Mouse (Mus musculus): ENCODE data around the gene Ankrd13d. TPM values are rescaled to one million over a fixed set of nuclear protein-coding genes. Genes with fewer than 3 reads are reported as not detected.
"Not testable (repeated sequence)": the region's sequence is repeated elsewhere in the genome, so short reads cannot be mapped to it uniquely, and the experiment has no call there.

The Ankrd13d gene
- polyA plus RNA-seq, 2 experiments = 11.5 to 25.2 TPM

- H3K9me3 ChIP-seq (ENCODE audit: control insufficient read depth, low read length) = no peaks in the 10 kb centered on the region
- H3K4me2 ChIP-seq (replicated peaks; ENCODE audit: low read depth, low read length, severe bottlenecking) = no peak overlapping the region
- H3K4me1 ChIP-seq (ENCODE audit: control insufficient read depth, insufficient read depth, low read length) = peaks cover 5% of the 10 kb centered on the region; the same call in 1 of the 2 replicates
- no peak for DNase-seq (ENCODE audit: low spot score)
- H3K36me3 ChIP-seq (ENCODE audit: control insufficient read depth, insufficient read depth, low read length) = no peaks in the 10 kb centered on the region
- TF ChIP-seq POLR2A (IDR thresholded peaks at IDR 0.05; ENCODE audit: borderline replicate concordance, extremely low read depth, insufficient read depth, insufficient read length) = no peak
- 89% methylated on average over 7 of the region's 7 CpGs for WGBS
- no peak overlapping the region for H3K4me3 ChIP-seq (replicated peaks; ENCODE audit: low read length)
- no peak overlapping the region for H3K27ac ChIP-seq (replicated peaks; ENCODE audit: low read depth, low read length)
- no peak for ATAC-seq (ENCODE audit: low FRiP score, low read depth)
- no peak overlapping the region for H3K9ac ChIP-seq (ENCODE audit: low read depth, low read length, severe bottlenecking)
- H3K27me3 ChIP-seq (ENCODE audit: control insufficient read depth, insufficient read depth, low read length) = no peaks in the 10 kb centered on the region
Observed at GRCm38 (mm10) chr19:4254230-4254629, 28.7 kb downstream of the Ankrd13d start.

GRCm38 (mm10) chr19:4248683-4249082 lies 34.3 kb downstream of the Ankrd13d start:
- H3K36me3 ChIP-seq (ENCODE audit: control insufficient read depth, insufficient read depth, low read length); DNase-seq (ENCODE audit: low spot score); H3K9ac ChIP-seq (ENCODE audit: low read depth, low read length, severe bottlenecking); H3K27ac ChIP-seq (replicated peaks; ENCODE audit: low read depth, low read length); H3K9me3 ChIP-seq (ENCODE audit: control insufficient read depth, low read length); H3K4me2 ChIP-seq (replicated peaks; ENCODE audit: low read depth, low read length, severe bottlenecking); H3K27me3 ChIP-seq (ENCODE audit: control insufficient read depth, insufficient read depth, low read length); H3K4me1 ChIP-seq (ENCODE audit: control insufficient read depth, insufficient read depth, low read length); ATAC-seq (ENCODE audit: low FRiP score, low read depth); H3K4me3 ChIP-seq (replicated peaks; ENCODE audit: low read length): not testable (repeated sequence)
- WGBS = 63% methylated on average over 1 of the region's 1 CpGs

GRCm38 (mm10) chr19:4247010-4247409 lies 35.9 kb downstream of the Ankrd13d start:
- H3K9ac ChIP-seq (ENCODE audit: low read depth, low read length, severe bottlenecking) = no peak overlapping the region
- H3K36me3 ChIP-seq (ENCODE audit: control insufficient read depth, insufficient read depth, low read length) = no peaks in the 10 kb centered on the region
- DNase-seq (ENCODE audit: low spot score) = no peak
- no peaks in the 10 kb centered on the region for H3K27me3 ChIP-seq (ENCODE audit: control insufficient read depth, insufficient read depth, low read length)
- no peaks in the 10 kb centered on the region for H3K9me3 ChIP-seq (ENCODE audit: control insufficient read depth, low read length)
- no peak overlapping the region for H3K27ac ChIP-seq (replicated peaks; ENCODE audit: low read depth, low read length)
- TF ChIP-seq POLR2A (IDR thresholded peaks at IDR 0.05; ENCODE audit: borderline replicate concordance, extremely low read depth, insufficient read depth, insufficient read length) = no peak
- no peak overlapping the region for H3K4me2 ChIP-seq (replicated peaks; ENCODE audit: low read depth, low read length, severe bottlenecking)
- no peaks in the 10 kb centered on the region for H3K4me1 ChIP-seq (ENCODE audit: control insufficient read depth, insufficient read depth, low read length)
- no peak overlapping the region for H3K4me3 ChIP-seq (replicated peaks; ENCODE audit: low read length)
- ATAC-seq (ENCODE audit: low FRiP score, low read depth) = no peak
- 57% methylated on average over 1 of the region's 1 CpGs for WGBS

- Histone ChIP-seq H3K27ac (replicated peaks; ENCODE audit: low read depth, low read length) (no peak overlapping the region), H3K27me3 (ENCODE audit: control insufficient read depth, insufficient read depth, low read length) (no peaks in the 10 kb centered on the region), H3K9me3 (ENCODE audit: control insufficient read depth, low read length) (no peaks in the 10 kb centered on the region), H3K9ac (ENCODE audit: low read depth, low read length, severe bottlenecking) (no peak overlapping the region), H3K4me1 (ENCODE audit: control insufficient read depth, insufficient read depth, low read length) (peaks cover 3% of the 10 kb centered on the region; the same call in 1 of the 2 replicates), H3K4me2 (replicated peaks; ENCODE audit: low read depth, low read length, severe bottlenecking) (no peak overlapping the region), H3K36me3 (ENCODE audit: control insufficient read depth, insufficient read depth, low read length) (no peaks in the 10 kb centered on the region), H3K4me3 (replicated peaks; ENCODE audit: low read length) (no peak overlapping the region)
- 78% methylated on average over 6 of the region's 6 CpGs for WGBS
- DNase-seq (ENCODE audit: low spot score) (no peak), ATAC-seq (ENCODE audit: low FRiP score, low read depth) (no peak)
- no peak for TF ChIP-seq POLR2A (IDR thresholded peaks at IDR 0.05; ENCODE audit: borderline replicate concordance, extremely low read depth, insufficient read depth, insufficient read length)
Observed at GRCm38 (mm10) chr19:4244775-4245174, 38.2 kb downstream of the Ankrd13d start.

- no peak overlapping the region for H3K4me2 ChIP-seq (replicated peaks; ENCODE audit: low read depth, low read length, severe bottlenecking)
- 65% methylated on average over 3 of the region's 3 CpGs for WGBS
- no peaks in the 10 kb centered on the region for H3K36me3 ChIP-seq (ENCODE audit: control insufficient read depth, insufficient read depth, low read length)
- peaks cover 3% of the 10 kb centered on the region; the same call in 1 of the 2 replicates for H3K4me1 ChIP-seq (ENCODE audit: control insufficient read depth, insufficient read depth, low read length)
- H3K4me3 ChIP-seq (replicated peaks; ENCODE audit: low read length) = no peak overlapping the region
- no peaks in the 10 kb centered on the region for H3K27me3 ChIP-seq (ENCODE audit: control insufficient read depth, insufficient read depth, low read length)
- no peak for ATAC-seq (ENCODE audit: low FRiP score, low read depth)
- H3K9me3 ChIP-seq (ENCODE audit: control insufficient read depth, low read length) = no peaks in the 10 kb centered on the region
- no peak for DNase-seq (ENCODE audit: low spot score)
- H3K9ac ChIP-seq (ENCODE audit: low read depth, low read length, severe bottlenecking) = no peak overlapping the region
- no peak for TF ChIP-seq POLR2A (IDR thresholded peaks at IDR 0.05; ENCODE audit: borderline replicate concordance, extremely low read depth, insufficient read depth, insufficient read length)
- H3K27ac ChIP-seq (replicated peaks; ENCODE audit: low read depth, low read length) = no peak overlapping the region
Observed at GRCm38 (mm10) chr19:4242416-4242815, 40.5 kb downstream of the Ankrd13d start.

- ATAC-seq (ENCODE audit: low FRiP score, low read depth) (no peak), DNase-seq (ENCODE audit: low spot score) (no peak)
- Histone ChIP-seq H3K9ac (ENCODE audit: low read depth, low read length, severe bottlenecking) (no peak overlapping the region), H3K36me3 (ENCODE audit: control insufficient read depth, insufficient read depth, low read length) (no peaks in the 10 kb centered on the region), H3K27ac (replicated peaks; ENCODE audit: low read depth, low read length) (no peak overlapping the region), H3K4me1 (ENCODE audit: control insufficient read depth, insufficient read depth, low read length) (peaks cover 3% of the 10 kb centered on the region; the same call in 1 of the 2 replicates), H3K4me2 (replicated peaks; ENCODE audit: low read depth, low read length, severe bottlenecking) (no peak overlapping the region), H3K9me3 (ENCODE audit: control insufficient read depth, low read length) (no peaks in the 10 kb centered on the region), H3K27me3 (ENCODE audit: control insufficient read depth, insufficient read depth, low read length) (no peaks in the 10 kb centered on the region), H3K4me3 (replicated peaks; ENCODE audit: low read length) (no peak overlapping the region)
- 26% methylated on average over 8 of the region's 8 CpGs for WGBS
- TF ChIP-seq POLR2A (IDR thresholded peaks at IDR 0.05; ENCODE audit: borderline replicate concordance, extremely low read depth, insufficient read depth, insufficient read length) = no peak
Observed at GRCm38 (mm10) chr19:4240247-4240668, 42.7 kb downstream of the Ankrd13d start.

Data from limb, embryonic 14.5 days (tissue).